Mouse (Mus musculus) liver, embryonic 15.5 days (tissue): ENCODE results near the gene Gm20388. TPM values are rescaled to one million over a fixed set of nuclear protein-coding genes. Genes with fewer than 3 reads are reported as not detected.

Experiments used
- ATAC-seq: fragments of 200-750 bp; cut with Nextera tagmentation; 2 replicates; pipeline ENCODE4 v1.8.0; 2017; ENCODE audit warnings: moderate number of reproducible peaks, mild to moderate bottlenecking, moderate library complexity; ENCODE audit not compliant: insufficient read depth
- H3K27ac ChIP-seq: fragments of 300-500 bp; sonication (generic); replicated peaks from 2 replicates; pipeline ENCODE4 v1.5.1; 2015; ENCODE audit warnings: mild to moderate bottlenecking, inconsistent platforms
- H3K27me3 ChIP-seq: fragments of 300-500 bp; sonication (generic); 2 replicates; pipeline ENCODE4 v1.6.1; 2015; ENCODE audit warnings: mild to moderate bottlenecking, inconsistent platforms
- H3K36me3 ChIP-seq: fragments of 300-500 bp; sonication (generic); replicated peaks from 2 replicates; pipeline ENCODE4 v1.6.1; 2015; ENCODE audit warnings: moderate library complexity, mild to moderate bottlenecking, inconsistent platforms
- H3K4me1 ChIP-seq: fragments of 300-500 bp; sonication (generic); replicated peaks from 2 replicates; pipeline ENCODE4 v1.6.1; 2015; ENCODE audit warnings: inconsistent platforms
- H3K4me2 ChIP-seq: fragments of 300-500 bp; sonication (generic); 2 replicates; pipeline ENCODE4 v1.6.1; 2015; ENCODE audit warnings: moderate library complexity, mild to moderate bottlenecking, inconsistent platforms
- H3K4me3 ChIP-seq: fragments of 300-500 bp; sonication (generic); replicated peaks from 2 replicates; pipeline ENCODE4 v1.5.1; 2015; ENCODE audit warnings: mild to moderate bottlenecking, inconsistent platforms
- H3K9ac ChIP-seq: fragments of 300-500 bp; sonication (generic); 2 replicates; pipeline ENCODE4 v1.6.1; 2015; ENCODE audit warnings: moderate library complexity, mild to moderate bottlenecking, inconsistent platforms
- H3K9me3 ChIP-seq: fragments of 300-500 bp; sonication (generic); replicated peaks from 2 replicates; pipeline ENCODE4 v1.6.1; 2016; ENCODE audit warnings: inconsistent platforms
- WGBS: fragments of 180-500 bp; shearing (Covaris S2); methylation state at CpG from one replicate; pipeline ENCODE4 v1.1.7; 2015; ENCODE audit warnings: mixed read lengths; ENCODE audit not compliant: insufficient replicate concordance; 5-methylcytosine and 5-hydroxymethylcytosine counted together
- polyA plus RNA-seq: library from polyadenylated mRNA; unstranded; fragments of >200 nt; fragmentation: Nextera tagmentation; extraction: Ambion mirVana; gene quantifications from 2 replicates; pipeline ENCODE4 v1.2.1, GENCODE M21; 2015

The Gm20388 gene
- polyA plus RNA-seq, 1 experiment from 2014 or later = not detected

GRCm38 (mm10) chr8:120505082-120505511 is 594.5 kb downstream of the Gm20388 start:
- peak overlapping the region; percentile 28; the same call in 1 of the 2 replicates for H3K9ac ChIP-seq
- peak overlapping the region; percentile 45 for H3K4me2 ChIP-seq
- ATAC-seq = no peak
- H3K4me3 ChIP-seq = no peak overlapping the region
- 18% methylated on average over 19 of the region's 19 CpGs for WGBS
- no peaks in the 10 kb centered on the region for H3K9me3 ChIP-seq
- H3K4me1 ChIP-seq = peaks cover 99% of the 10 kb centered on the region
- H3K27ac ChIP-seq = peak overlapping the region; percentile 24; the same call in 1 of the 2 replicates
- H3K27me3 ChIP-seq = no peaks in the 10 kb centered on the region
- H3K36me3 ChIP-seq = peaks cover 8% of the 10 kb centered on the region; the same call in 1 of the 2 replicates

- no peak overlapping the region for H3K27ac ChIP-seq
- 54% methylated on average over 23 of the region's 23 CpGs for WGBS
- no peak for ATAC-seq
- H3K9ac ChIP-seq = no peak overlapping the region
- H3K9me3 ChIP-seq = no peaks in the 10 kb centered on the region
- H3K27me3 ChIP-seq = no peaks in the 10 kb centered on the region
- H3K4me3 ChIP-seq = no peak overlapping the region
- peaks cover 99% of the 10 kb centered on the region for H3K4me1 ChIP-seq
- H3K4me2 ChIP-seq = peak overlapping the region; percentile 45; the same call in 1 of the 2 replicates
- peaks cover 8% of the 10 kb centered on the region; the same call in 1 of the 2 replicates for H3K36me3 ChIP-seq
Measured at GRCm38 (mm10) chr8:120505619-120506310, 595.1 kb downstream of the Gm20388 start.

GRCm38 (mm10) chr8:120506562-120506961 is 595.9 kb downstream of the Gm20388 start:
- H3K36me3 ChIP-seq = peaks cover 8% of the 10 kb centered on the region; the same call in 1 of the 2 replicates
- peaks cover 99% of the 10 kb centered on the region for H3K4me1 ChIP-seq
- H3K9ac ChIP-seq = no peak overlapping the region

GRCm38 (mm10) chr8:120507290-120507689 is 596.6 kb downstream of the Gm20388 start:
- Histone ChIP-seq H3K4me2 (no peak overlapping the region), H3K4me1 (peaks cover 100% of the 10 kb centered on the region), H3K9me3 (no peaks in the 10 kb centered on the region), H3K27ac (no peak overlapping the region), H3K4me3 (no peak overlapping the region), H3K9ac (no peak overlapping the region), H3K36me3 (peaks cover 8% of the 10 kb centered on the region; the same call in 1 of the 2 replicates), H3K27me3 (no peaks in the 10 kb centered on the region)
- ATAC-seq = no peak
- WGBS = 87% methylated on average over 9 of the region's 9 CpGs

More at GRCm38 (mm10) chr8:120506562-120506961, 595.9 kb downstream of the Gm20388 start:
- H3K27me3 ChIP-seq = no peaks in the 10 kb centered on the region
- no peak overlapping the region for H3K4me2 ChIP-seq
- ATAC-seq = no peak
- 53% methylated on average over 2 of the region's 2 CpGs for WGBS
- H3K9me3 ChIP-seq = no peaks in the 10 kb centered on the region
- H3K4me3 ChIP-seq = no peak overlapping the region
- no peak overlapping the region for H3K27ac ChIP-seq

GRCm38 (mm10) chr8:120509136-120510034 is 598.7 kb downstream of the Gm20388 start:
- no peak overlapping the region for H3K9ac ChIP-seq
- peak overlapping the region; percentile 50 for H3K4me2 ChIP-seq
- peaks cover 8% of the 10 kb centered on the region; the same call in 1 of the 2 replicates for H3K36me3 ChIP-seq
- peaks cover 99% of the 10 kb centered on the region for H3K4me1 ChIP-seq
- peak overlapping the region; percentile 14; the same call in 1 of the 2 replicates for H3K4me3 ChIP-seq
- no peaks in the 10 kb centered on the region for H3K27me3 ChIP-seq
- peak; percentile 33; the same call in 1 of the 2 replicates for ATAC-seq
- 15% methylated on average over 21 of the region's 21 CpGs for WGBS
- H3K27ac ChIP-seq = peak overlapping the region; percentile 35
- H3K9me3 ChIP-seq = no peaks in the 10 kb centered on the region

- Histone ChIP-seq H3K9me3 (no peaks in the 10 kb centered on the region), H3K27me3 (no peaks in the 10 kb centered on the region), H3K4me1 (peaks cover 96% of the 10 kb centered on the region), H3K9ac (no peak overlapping the region), H3K27ac (no peak overlapping the region; the same call in 1 of the 2 replicates), H3K4me3 (no peak overlapping the region), H3K36me3 (peaks cover 11% of the 10 kb centered on the region; the same call in 1 of the 2 replicates), H3K4me2 (peak overlapping the region; percentile 50)
- ATAC-seq = no peak
- 12% methylated on average over 4 of the region's 6 CpGs for WGBS
Measured at GRCm38 (mm10) chr8:120510035-120510416, 599.4 kb downstream of the Gm20388 start.

- peak overlapping the region; percentile 9; the same call in 1 of the 2 replicates for H3K27ac ChIP-seq
- H3K4me1 ChIP-seq = peaks cover 94% of the 10 kb centered on the region
- ATAC-seq = no peak
- H3K4me2 ChIP-seq = no peak overlapping the region
- H3K36me3 ChIP-seq = peaks cover 14% of the 10 kb centered on the region; the same call in 1 of the 2 replicates
- H3K4me3 ChIP-seq = no peak overlapping the region
- 22% methylated on average over 5 of the region's 5 CpGs for WGBS
- no peak overlapping the region for H3K9ac ChIP-seq
- no peaks in the 10 kb centered on the region for H3K9me3 ChIP-seq
- no peaks in the 10 kb centered on the region for H3K27me3 ChIP-seq
Measured at GRCm38 (mm10) chr8:120510863-120511457, 600.3 kb downstream of the Gm20388 start.

- no peaks in the 10 kb centered on the region for H3K9me3 ChIP-seq
- H3K4me3 ChIP-seq = no peak overlapping the region
- no peaks in the 10 kb centered on the region for H3K27me3 ChIP-seq
- H3K36me3 ChIP-seq = peaks cover 14% of the 10 kb centered on the region; the same call in 1 of the 2 replicates
- no peak overlapping the region for H3K27ac ChIP-seq
- ATAC-seq = no peak
- H3K9ac ChIP-seq = no peak overlapping the region
- 71% methylated on average over 8 of the region's 8 CpGs for WGBS
- peaks cover 94% of the 10 kb centered on the region for H3K4me1 ChIP-seq
- no peak overlapping the region for H3K4me2 ChIP-seq
Measured at GRCm38 (mm10) chr8:120511737-120512136, 601.1 kb downstream of the Gm20388 start.

GRCm38 (mm10) chr8:120512326-120512725 is 601.7 kb downstream of the Gm20388 start:
- Histone ChIP-seq H3K4me2 (no peak overlapping the region), H3K27ac (no peak overlapping the region), H3K36me3 (peaks cover 11% of the 10 kb centered on the region; the same call in 1 of the 2 replicates), H3K4me1 (peaks cover 90% of the 10 kb centered on the region), H3K27me3 (no peaks in the 10 kb centered on the region), H3K4me3 (no peak overlapping the region), H3K9ac (no peak overlapping the region), H3K9me3 (no peaks in the 10 kb centered on the region)
- no peak for ATAC-seq
- 67% methylated on average over 11 of the region's 11 CpGs for WGBS

- Histone ChIP-seq H3K36me3 (peaks cover 6% of the 10 kb centered on the region; the same call in 1 of the 2 replicates), H3K27me3 (no peaks in the 10 kb centered on the region), H3K27ac (no peak overlapping the region), H3K4me1 (peaks cover 90% of the 10 kb centered on the region), H3K4me2 (no peak overlapping the region), H3K4me3 (no peak overlapping the region), H3K9me3 (no peaks in the 10 kb centered on the region), H3K9ac (no peak overlapping the region)
- 68% methylated on average over 6 of the region's 6 CpGs for WGBS
- no peak for ATAC-seq
Measured at GRCm38 (mm10) chr8:120513145-120513544, 602.5 kb downstream of the Gm20388 start.
